In the genomic region with DNA sequence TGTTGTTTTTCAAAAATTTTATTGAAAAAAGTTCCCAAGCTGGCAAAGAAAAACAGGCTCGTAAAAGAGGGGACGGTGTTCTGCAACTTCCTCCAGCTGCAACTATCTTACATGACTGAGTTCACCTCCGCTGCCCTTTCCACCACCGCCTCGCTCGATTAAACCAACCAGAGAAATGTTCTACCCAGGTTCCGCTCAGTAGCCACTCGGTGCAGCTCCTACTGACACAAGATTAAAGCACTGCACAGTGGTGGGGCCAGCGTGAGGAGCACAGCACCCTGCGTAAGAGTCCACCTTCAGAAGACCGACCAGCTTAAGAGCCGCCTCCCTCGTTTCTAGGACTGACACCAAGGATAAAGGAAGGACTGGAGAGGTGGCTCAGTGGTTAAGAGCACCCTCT, we compare ENCODE assay signal across 19 mouse cellular contexts. TPM values are rescaled to one million over a fixed set of nuclear protein-coding genes. Genes with fewer than 3 reads are reported as not detected.
DNase-seq lines count a peak whose midpoint lies in the region; ATAC-seq and TF ChIP-seq lines count a peak whose summit lies in the region.
"Had no signal": no experiment of that assay in that cellular context is flagged by ENCODE, and none has a peak within 500 bp of the region (broad histone marks: within the 10 kb centered on the region; RNA-seq: fewer than 3 reads in every experiment).

No protein-coding gene starts in this region.

- no peaks in the 10 kb centered on the region for H3K27me3 ChIP-seq in midbrain, embryonic 11.5 days (ENCODE audit: control insufficient read depth, insufficient read depth, low read length)
- H3K27me3 ChIP-seq in midbrain, postnatal 0 days (ENCODE audit: insufficient read depth, low read length) = no peaks in the 10 kb centered on the region
- no peaks in the 10 kb centered on the region for H3K27me3 ChIP-seq in ES-Bruce4 (ENCODE audit: control insufficient read depth, insufficient read depth, low read length, poor library complexity, severe bottlenecking)
- H3K27me3 ChIP-seq in hindbrain, embryonic 14.5 days (ENCODE audit: control insufficient read depth, insufficient read depth, low read length) = no peaks in the 10 kb centered on the region
- H3K27me3 ChIP-seq: CH12.LX; hindbrain, embryonic 15.5 days; midbrain, embryonic 15.5 days had no signal

- peaks cover 20% of the 10 kb centered on the region for H3K36me3 ChIP-seq in midbrain, embryonic 11.5 days (ENCODE audit: control insufficient read depth, insufficient read depth, low read length)
- peaks cover 39% of the 10 kb centered on the region for H3K36me3 ChIP-seq in midbrain, postnatal 0 days (ENCODE audit: insufficient read depth, low read length)
- H3K36me3 ChIP-seq in ES-Bruce4 (ENCODE audit: control insufficient read depth, insufficient read depth, low read length, poor library complexity, severe bottlenecking) = peaks cover 46% of the 10 kb centered on the region
- peaks cover 46% of the 10 kb centered on the region for H3K36me3 ChIP-seq in hindbrain, embryonic 14.5 days (replicated peaks; ENCODE audit: control insufficient read depth, insufficient read depth)

- no peak overlapping the region for H3K9ac ChIP-seq in midbrain, embryonic 11.5 days (ENCODE audit: low read length)
- no peak overlapping the region for H3K9ac ChIP-seq in midbrain, postnatal 0 days (replicated peaks; ENCODE audit: low read length, poor library complexity, severe bottlenecking)
- no peak overlapping the region; the same call in 1 of the 2 replicates for H3K9ac ChIP-seq in ES-Bruce4 (ENCODE audit: low read depth, poor library complexity, severe bottlenecking)
- no peak overlapping the region for H3K9ac ChIP-seq in hindbrain, embryonic 14.5 days
- H3K9ac ChIP-seq: hindbrain, embryonic 15.5 days; midbrain, embryonic 15.5 days had no signal

- WGBS in midbrain, embryonic 11.5 days = 83% methylated on average over 13 of the region's 13 CpGs
- WGBS in midbrain, postnatal 0 days = 85% methylated on average over 13 of the region's 13 CpGs
- WGBS in hindbrain, embryonic 14.5 days = 85% methylated on average over 13 of the region's 13 CpGs

- H3K4me3 ChIP-seq in midbrain, embryonic 11.5 days (ENCODE audit: low read depth, low read length) = no peak overlapping the region
- H3K4me3 ChIP-seq in midbrain, postnatal 0 days (ENCODE audit: low read depth, low read length) = no peak overlapping the region
- H3K4me3 ChIP-seq in ES-Bruce4 (ENCODE audit: low read depth, low read length) = no peak overlapping the region
- no peak overlapping the region for H3K4me3 ChIP-seq in hindbrain, embryonic 14.5 days (replicated peaks; ENCODE audit: low read length)
- H3K4me3 ChIP-seq: hindbrain, embryonic 15.5 days; midbrain, embryonic 15.5 days had no signal

- no peak overlapping the region for H3K27ac ChIP-seq in midbrain, embryonic 11.5 days (ENCODE audit: low read depth, low read length)
- no peak overlapping the region for H3K27ac ChIP-seq in midbrain, postnatal 0 days (ENCODE audit: low read depth, low read length)
- H3K27ac ChIP-seq in ES-Bruce4 (ENCODE audit: insufficient read depth, low read length) = peak overlapping the region; percentile 9; the same call in 1 of the 2 replicates
- no peak overlapping the region for H3K27ac ChIP-seq in hindbrain, embryonic 14.5 days
- H3K27ac ChIP-seq: hindbrain, embryonic 15.5 days; macrophage; midbrain, embryonic 15.5 days had no signal

- no peak for ATAC-seq in midbrain, embryonic 11.5 days (ENCODE audit: low FRiP score)
- no peak for ATAC-seq in midbrain, postnatal 0 days (ENCODE audit: low FRiP score)
- no peak for ATAC-seq in hindbrain, embryonic 14.5 days (ENCODE audit: low FRiP score)
- ATAC-seq: midbrain, embryonic 15.5 days had no signal

- no peak overlapping the region for H3K4me2 ChIP-seq in midbrain, embryonic 11.5 days
- H3K4me2 ChIP-seq in midbrain, postnatal 0 days (ENCODE audit: low read depth, low read length, poor library complexity, severe bottlenecking) = no peak overlapping the region
- no peak overlapping the region for H3K4me2 ChIP-seq in hindbrain, embryonic 14.5 days (replicated peaks)
- H3K4me2 ChIP-seq: heart, embryonic 11.5 days; hindbrain, embryonic 15.5 days; midbrain, embryonic 15.5 days had no signal

- TF ChIP-seq POLR2A in ES-Bruce4 (IDR thresholded peaks at IDR 0.05; ENCODE audit: insufficient read depth, low read length) = no peak

- H3K9me3 ChIP-seq in midbrain, embryonic 11.5 days (ENCODE audit: control insufficient read depth, low read length) = no peaks in the 10 kb centered on the region
- no peaks in the 10 kb centered on the region for H3K9me3 ChIP-seq in midbrain, postnatal 0 days (ENCODE audit: low read length)
- H3K9me3 ChIP-seq in ES-Bruce4 (replicated peaks; ENCODE audit: control insufficient read depth, insufficient read depth, low read length, poor library complexity, severe bottlenecking) = no peaks in the 10 kb centered on the region
- no peaks in the 10 kb centered on the region for H3K9me3 ChIP-seq in hindbrain, embryonic 14.5 days (ENCODE audit: control insufficient read depth, low read length)
- H3K9me3 ChIP-seq: hindbrain, embryonic 15.5 days; midbrain, embryonic 15.5 days had no signal

- peak; percentile 66 for DNase-seq in midbrain, embryonic 11.5 days (ENCODE audit: low spot score, missing footprints)
- DNase-seq in midbrain, postnatal 0 days (ENCODE audit: low spot score) = no peak
- DNase-seq in kidney, adult 18-20 months = peak; percentile 63
- DNase-seq in kidney, postnatal 36 days = peak; percentile 74 to 81
- no peak for DNase-seq in urinary bladder, postnatal 14 days (ENCODE audit: low spot score)
- DNase-seq in gastrocnemius, postnatal 14 days = no peak
- DNase-seq in hindbrain, embryonic 14.5 days (ENCODE audit: low spot score) = no peak
- DNase-seq: adrenal gland, postnatal 14 days; right cerebral cortex, postnatal 14 days had no signal

- no peak for TF ChIP-seq EP300 in ES-Bruce4 (IDR thresholded peaks at IDR 0.05; ENCODE audit: insufficient read depth, low read depth, low read length)

- intact Hi-C loops in gastrocnemius, postnatal 14 days (cut with DNase I; ENCODE audit: low total_unique reads) = no loop called here

- peaks cover 23% of the 10 kb centered on the region for H3K4me1 ChIP-seq in midbrain, embryonic 11.5 days (ENCODE audit: control insufficient read depth, insufficient read depth, low read length)
- peaks cover 9% of the 10 kb centered on the region; the same call in 1 of the 2 replicates for H3K4me1 ChIP-seq in midbrain, postnatal 0 days (ENCODE audit: insufficient read depth, low read length)
- H3K4me1 ChIP-seq in ES-Bruce4 (ENCODE audit: control insufficient read depth, insufficient read depth, low read length) = peaks cover 4% of the 10 kb centered on the region
- peaks cover 25% of the 10 kb centered on the region for H3K4me1 ChIP-seq in hindbrain, embryonic 14.5 days (replicated peaks; ENCODE audit: control insufficient read depth, insufficient read depth, low read length)

- TF ChIP-seq CTCF in midbrain, postnatal 0 days (IDR thresholded peaks at IDR 0.05) = no peak
- TF ChIP-seq CTCF in ES-Bruce4 (IDR thresholded peaks at IDR 0.05; ENCODE audit: low read depth, low read length) = no peak

RNA-seq across cellular contexts. Expression of a gene that starts 6.5 kb away (rescaled TPM):
- 30.0 and 37.3 TPM in 2 replicates for polyA plus RNA-seq in midbrain, embryonic 11.5 days (2014; fragmentation: Nextera tagmentation; extraction: Ambion mirVana)
- 61.7 and 64.6 TPM in 2 replicates for total RNA-seq in midbrain, postnatal 0 days (2014; rRNA removed)
- 11.4 and 16.2 TPM in 2 replicates for polyA plus RNA-seq in midbrain, postnatal 0 days (2015; fragmentation: Nextera tagmentation; extraction: Ambion mirVana)
- 137 and 139 TPM in 2 replicates for polyA plus RNA-seq in ES-Bruce4 (2011; ENCODE audit: insufficient read depth, insufficient read length, low read depth, missing spikeins)
- 100 to 1,000 TPM; 216 to 235 TPM for total RNA-seq in gastrocnemius, postnatal 14 days (2021)
- polyA plus RNA-seq in hindbrain, embryonic 14.5 days (2014; fragmentation: Nextera tagmentation; extraction: Ambion mirVana) = 21.0 and 26.4 TPM in 2 replicates

RNA-seq across cellular contexts. Expression of a gene that starts 16.7 kb away (rescaled TPM):
- 55.1 and 64.6 TPM in 2 replicates for polyA plus RNA-seq in midbrain, embryonic 11.5 days (2014; fragmentation: Nextera tagmentation; extraction: Ambion mirVana)
- total RNA-seq in midbrain, postnatal 0 days (2014; rRNA removed) = 28.4 and 30.0 TPM in 2 replicates
- 16.9 and 18.4 TPM in 2 replicates for polyA plus RNA-seq in midbrain, postnatal 0 days (2015; fragmentation: Nextera tagmentation; extraction: Ambion mirVana)
- polyA plus RNA-seq in ES-Bruce4 (2011; ENCODE audit: insufficient read depth, insufficient read length, low read depth, missing spikeins) = 35.5 and 36.9 TPM in 2 replicates
- 10 to 100 TPM; 12.2 to 12.7 TPM for total RNA-seq in gastrocnemius, postnatal 14 days (2021)
- 31.2 and 39.0 TPM in 2 replicates for polyA plus RNA-seq in hindbrain, embryonic 14.5 days (2014; fragmentation: Nextera tagmentation; extraction: Ambion mirVana)

RNA-seq across cellular contexts. Expression of a gene that starts 32.3 kb away (rescaled TPM):
- 21.6 and 23.5 TPM in 2 replicates for polyA plus RNA-seq in midbrain, embryonic 11.5 days (2014; fragmentation: Nextera tagmentation; extraction: Ambion mirVana)
- 16.5 and 17.4 TPM in 2 replicates for total RNA-seq in midbrain, postnatal 0 days (2014; rRNA removed)
- 13.4 and 14.1 TPM in 2 replicates for polyA plus RNA-seq in midbrain, postnatal 0 days (2015; fragmentation: Nextera tagmentation; extraction: Ambion mirVana)
- 44.8 and 52.1 TPM in 2 replicates for polyA plus RNA-seq in ES-Bruce4 (2011; ENCODE audit: insufficient read depth, insufficient read length, low read depth, missing spikeins)
- 10 to 100 TPM; 58.1 to 67.2 TPM for total RNA-seq in gastrocnemius, postnatal 14 days (2021)
- polyA plus RNA-seq in hindbrain, embryonic 14.5 days (2014; fragmentation: Nextera tagmentation; extraction: Ambion mirVana) = 11.1 and 12.5 TPM in 2 replicates

RNA-seq across cellular contexts. Expression of a gene that starts 42.7 kb away (rescaled TPM):
- 1.1 and 2.3 TPM in 2 replicates for polyA plus RNA-seq in midbrain, embryonic 11.5 days (2014; fragmentation: Nextera tagmentation; extraction: Ambion mirVana)
- total RNA-seq in midbrain, postnatal 0 days (2014; rRNA removed) = 15.5 and 29.8 TPM in 2 replicates
- polyA plus RNA-seq in midbrain, postnatal 0 days (2015; fragmentation: Nextera tagmentation; extraction: Ambion mirVana) = 11.1 and 12.7 TPM in 2 replicates
- polyA plus RNA-seq in ES-Bruce4 (2011; ENCODE audit: insufficient read depth, insufficient read length, low read depth, missing spikeins) = 8.1 and 11.4 TPM in 2 replicates
- 1 to 10 TPM; 1.2 to 1.3 TPM for total RNA-seq in gastrocnemius, postnatal 14 days (2021)
- 17.7 and 22.8 TPM in 2 replicates for polyA plus RNA-seq in hindbrain, embryonic 14.5 days (2014; fragmentation: Nextera tagmentation; extraction: Ambion mirVana)
- total RNA-seq: neutrophil, adult 5-6 weeks had no signal
- polyA plus RNA-seq: macrophage had no signal

RNA-seq across cellular contexts. Expression of a gene that starts 53.4 kb away (rescaled TPM):
- polyA plus RNA-seq in midbrain, embryonic 11.5 days (2014; fragmentation: Nextera tagmentation; extraction: Ambion mirVana) = 23.2 and 26.6 TPM in 2 replicates
- total RNA-seq in midbrain, postnatal 0 days (2014; rRNA removed) = not detected in 2 replicates
- polyA plus RNA-seq in midbrain, postnatal 0 days (2015; fragmentation: Nextera tagmentation; extraction: Ambion mirVana) = 42.9 and 44.1 TPM in 2 replicates
- polyA plus RNA-seq in ES-Bruce4 (2011; ENCODE audit: insufficient read depth, insufficient read length, low read depth, missing spikeins) = not detected in 2 replicates
- not detected for total RNA-seq in gastrocnemius, postnatal 14 days (2021)
- 49.1 and 53.0 TPM in 2 replicates for polyA plus RNA-seq in hindbrain, embryonic 14.5 days (2014; fragmentation: Nextera tagmentation; extraction: Ambion mirVana)
- total RNA-seq: adrenal gland, postnatal 14 days; layer of hippocampus, adult 8-10 months; left cerebral cortex, postnatal 25 days; neutrophil, adult 5-6 weeks had no signal
- polyA plus RNA-seq: cortical plate, adult 2 months had no signal

Comparison
In these comparisons a context has a peak if more than half of its experiments do, and no peak if none do; other contexts are left out.
1. DNase-seq: peak in midbrain, embryonic 11.5 days (single experiment), kidney, adult 18-20 months (single experiment) and kidney, postnatal 36 days (2 of 2); none in midbrain, postnatal 0 days (single experiment), urinary bladder, postnatal 14 days (single experiment), gastrocnemius, postnatal 14 days (single experiment) and hindbrain, embryonic 14.5 days (single experiment).